Mouse (Mus musculus) hindbrain, embryonic 10.5 days (tissue): Measurements from ENCODE around the gene Rxfp1. TPM values are rescaled to one million over a fixed set of nuclear protein-coding genes. Genes with fewer than 3 reads are reported as not detected.
"Not testable (repeated sequence)": the region's sequence is repeated elsewhere in the genome, so short reads cannot be mapped to it uniquely, and the experiment has no call there.

Experiments used
- DNase-seq: peaks from one replicate; pipeline ENCODE4 v3.0.0-alpha.2; 2017; ENCODE audit warnings: low spot score
- H3K27ac ChIP-seq: fragments of 300-500 bp; sonication (generic); 2 replicates; pipeline ENCODE4 v1.5.1; 2016; ENCODE audit warnings: mild to moderate bottlenecking, moderate library complexity
- H3K27me3 ChIP-seq: fragments of 300-500 bp; sonication (generic); 2 replicates; pipeline ENCODE4 v1.6.1; 2016; ENCODE audit warnings: mild to moderate bottlenecking; ENCODE audit not compliant: poor library complexity, insufficient read depth, severe bottlenecking
- H3K36me3 ChIP-seq: fragments of 300-500 bp; sonication (generic); 2 replicates; pipeline ENCODE4 v1.6.1; 2016; ENCODE audit warnings: mild to moderate bottlenecking, moderate library complexity
- H3K4me1 ChIP-seq: fragments of 300-500 bp; sonication (generic); replicated peaks from 2 replicates; pipeline ENCODE4 v1.6.1; 2016; ENCODE audit warnings: mild to moderate bottlenecking
- H3K4me3 ChIP-seq: fragments of 300-500 bp; sonication (generic); 2 replicates; pipeline ENCODE4 v1.5.1; 2016; ENCODE audit warnings: mild to moderate bottlenecking, moderate library complexity
- H3K9me3 ChIP-seq: fragments of 300-500 bp; sonication (generic); 2 replicates; pipeline ENCODE4 v1.6.1; 2016; ENCODE audit warnings: mild to moderate bottlenecking, moderate library complexity
- whole genome bisulfite sequencing: fragments of 180-500 bp; shearing (Covaris S2); methylation state at CpG from one replicate; pipeline ENCODE4 v1.1.7; 2016; 5-methylcytosine and 5-hydroxymethylcytosine counted together
- polyA plus RNA-seq: library from polyadenylated mRNA; unstranded; fragments of >200 nt; fragmentation: Nextera tagmentation; extraction: Ambion mirVana; gene quantifications from 2 replicates; pipeline ENCODE4 v1.2.1, GENCODE M21; 2016

The Rxfp1 gene
- polyA plus RNA-seq, 1 experiment from 2014 or later, result not detected

GRCm38 (mm10) chr3:79703135-79703534, 34.5 kb downstream of the Rxfp1 start:
- 84% methylated on average over 4 of the region's 4 CpGs for WGBS

DNA sequence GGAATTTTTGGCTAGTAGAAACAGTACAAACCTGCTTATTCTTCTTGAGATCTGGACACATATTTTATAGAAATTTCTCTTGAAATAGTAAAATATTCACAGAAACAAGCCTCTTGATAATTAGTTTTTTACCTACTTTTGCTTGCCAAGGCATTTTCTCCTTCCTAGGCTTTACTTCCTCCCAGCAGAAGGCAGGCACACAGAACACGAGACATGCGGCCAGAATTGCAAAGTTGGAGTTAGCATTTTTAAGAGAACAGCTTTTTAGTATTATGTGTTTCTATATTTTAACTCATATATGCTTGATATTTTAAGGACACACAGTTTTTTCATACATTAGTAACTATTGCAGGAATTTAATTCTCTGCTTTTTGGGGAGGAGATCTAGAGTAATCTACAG, 45.7 kb downstream of the Rxfp1 start:
- H3K9me3 ChIP-seq, result peaks cover 7% of the 10 kb centered on the region; the same call in 1 of the 2 replicates
- H3K4me3 ChIP-seq, result no peak overlapping the region
- H3K27ac ChIP-seq, result no peak overlapping the region
- DNase-seq, result no peak
- H3K27me3 ChIP-seq, result no peaks in the 10 kb centered on the region
- no peaks in the 10 kb centered on the region for H3K36me3 ChIP-seq
- WGBS, result 94% methylated on average over 2 of the region's 2 CpGs
- no peaks in the 10 kb centered on the region for H3K4me1 ChIP-seq

More at GRCm38 (mm10) chr3:79703135-79703534, 34.5 kb downstream of the Rxfp1 start:
- Histone ChIP-seq H3K4me1 (no peaks in the 10 kb centered on the region), H3K4me3 (no peak overlapping the region), H3K27ac (no peak overlapping the region), H3K27me3 (no peaks in the 10 kb centered on the region), H3K9me3 (no peaks in the 10 kb centered on the region), H3K36me3 (no peaks in the 10 kb centered on the region)
- DNase-seq, result no peak

- Histone ChIP-seq H3K36me3 (no peaks in the 10 kb centered on the region), H3K9me3 (peaks cover 7% of the 10 kb centered on the region; the same call in 1 of the 2 replicates), H3K27me3 (no peaks in the 10 kb centered on the region), H3K4me1 (no peaks in the 10 kb centered on the region), H3K27ac (no peak overlapping the region), H3K4me3 (no peak overlapping the region)
- no peak for DNase-seq
- 90% methylated on average over 9 of the region's 9 CpGs for WGBS
These were observed 47.5 kb downstream of the Rxfp1 start for GRCm38 (mm10) chr3:79690111-79690651.

DNA sequence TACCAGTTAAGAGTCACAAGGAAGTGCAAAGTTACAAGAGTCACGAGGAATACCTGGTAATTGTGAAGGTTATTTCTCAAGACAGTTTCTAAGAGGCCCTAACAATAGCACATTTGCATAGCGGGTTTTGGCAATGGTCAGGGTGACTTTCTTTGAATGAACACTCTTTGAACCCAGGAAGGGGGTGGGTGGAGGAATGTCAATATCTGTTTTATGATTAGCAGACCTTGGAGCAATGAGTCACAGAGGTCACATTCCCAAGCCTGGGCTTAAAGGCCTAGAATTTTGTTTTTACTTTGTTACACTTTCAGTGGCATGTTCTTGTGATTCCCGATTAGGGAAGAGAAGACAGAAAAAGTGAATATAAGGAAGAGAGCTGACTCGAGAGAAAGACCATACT, 49.6 kb downstream of the Rxfp1 start:
- H3K4me1 ChIP-seq, H3K36me3 ChIP-seq, H3K27ac ChIP-seq, DNase-seq, H3K9me3 ChIP-seq, H3K4me3 ChIP-seq, H3K27me3 ChIP-seq: not testable (repeated sequence)
- 79% methylated on average over 4 of the region's 4 CpGs for WGBS

GRCm38 (mm10) chr3:79683529-79683928, 54.2 kb downstream of the Rxfp1 start:
- 83% methylated on average over 8 of the region's 8 CpGs for WGBS
- DNase-seq, result no peak
- Histone ChIP-seq H3K9me3 (peaks cover 4% of the 10 kb centered on the region; the same call in 1 of the 2 replicates), H3K27ac (no peak overlapping the region), H3K4me1 (peaks cover 10% of the 10 kb centered on the region), H3K4me3 (no peak overlapping the region), H3K36me3 (no peaks in the 10 kb centered on the region), H3K27me3 (no peaks in the 10 kb centered on the region)

GRCm38 (mm10) chr3:79682351-79683132, 55.1 kb downstream of the Rxfp1 start:
- H3K4me3 ChIP-seq, result no peak overlapping the region
- 63% methylated on average over 14 of the region's 14 CpGs for WGBS
- H3K27ac ChIP-seq, result no peak overlapping the region
- peaks cover 10% of the 10 kb centered on the region for H3K4me1 ChIP-seq
- peaks cover 4% of the 10 kb centered on the region; the same call in 1 of the 2 replicates for H3K9me3 ChIP-seq
- DNase-seq, result no peak
- H3K36me3 ChIP-seq, result no peaks in the 10 kb centered on the region
- no peaks in the 10 kb centered on the region for H3K27me3 ChIP-seq

- no peaks in the 10 kb centered on the region for H3K9me3 ChIP-seq
- DNase-seq, result no peak
- no peaks in the 10 kb centered on the region for H3K4me1 ChIP-seq
- H3K4me3 ChIP-seq, result no peak overlapping the region
- H3K27me3 ChIP-seq, result no peaks in the 10 kb centered on the region
- WGBS, result 88% methylated on average over 3 of the region's 3 CpGs
- H3K27ac ChIP-seq, result no peak overlapping the region
- no peaks in the 10 kb centered on the region for H3K36me3 ChIP-seq
These were observed 61.3 kb downstream of the Rxfp1 start for GRCm38 (mm10) chr3:79676411-79676810.

GRCm38 (mm10) chr3:79674641-79675040, 63.0 kb downstream of the Rxfp1 start:
- no peaks in the 10 kb centered on the region for H3K36me3 ChIP-seq
- no peaks in the 10 kb centered on the region for H3K27me3 ChIP-seq
- H3K4me1 ChIP-seq, result no peaks in the 10 kb centered on the region
- H3K9me3 ChIP-seq, result no peaks in the 10 kb centered on the region
- H3K27ac ChIP-seq, result no peak overlapping the region
- DNase-seq, result no peak
- H3K4me3 ChIP-seq, result no peak overlapping the region
- 86% methylated on average over 5 of the region's 5 CpGs for WGBS

GRCm38 (mm10) chr3:79673082-79673481, 64.6 kb downstream of the Rxfp1 start:
- 23% methylated on average over 4 of the region's 4 CpGs for WGBS
- H3K4me1 ChIP-seq, result no peaks in the 10 kb centered on the region
- H3K36me3 ChIP-seq, result no peaks in the 10 kb centered on the region
- no peak overlapping the region for H3K27ac ChIP-seq
- H3K9me3 ChIP-seq, result no peaks in the 10 kb centered on the region
- no peak overlapping the region for H3K4me3 ChIP-seq
- no peaks in the 10 kb centered on the region for H3K27me3 ChIP-seq
- peak; percentile 35 for DNase-seq

DNA sequence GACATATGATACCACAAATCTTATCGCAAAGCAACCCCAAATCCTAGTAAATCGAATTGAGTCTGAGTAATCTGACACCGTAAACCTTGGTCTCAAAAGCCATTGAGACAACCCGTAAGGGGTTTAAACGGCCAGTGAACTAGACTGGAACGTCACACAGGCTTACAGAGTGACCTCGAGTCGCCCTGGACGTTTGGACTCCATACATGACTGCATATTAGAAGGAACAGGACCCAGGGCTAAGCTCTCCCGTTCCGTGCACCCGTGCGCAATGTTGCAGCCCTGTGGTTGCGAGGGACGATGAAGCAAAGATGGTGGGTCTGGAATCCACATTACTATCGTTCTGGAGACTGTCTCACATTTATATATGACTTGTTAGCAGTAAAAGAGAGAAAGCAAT, 65.5 kb downstream of the Rxfp1 start:
- Histone ChIP-seq H3K27ac (no peak overlapping the region), H3K36me3 (no peaks in the 10 kb centered on the region), H3K4me1 (no peaks in the 10 kb centered on the region), H3K27me3 (no peaks in the 10 kb centered on the region), H3K9me3 (no peaks in the 10 kb centered on the region), H3K4me3 (no peak overlapping the region)
- no peak for DNase-seq
- 85% methylated on average over 16 of the region's 16 CpGs for WGBS

GRCm38 (mm10) chr3:79670556-79670955, 67.1 kb downstream of the Rxfp1 start:
- Histone ChIP-seq H3K27ac (no peak overlapping the region), H3K36me3 (no peaks in the 10 kb centered on the region), H3K4me3 (no peak overlapping the region), H3K27me3 (no peaks in the 10 kb centered on the region), H3K4me1 (no peaks in the 10 kb centered on the region), H3K9me3 (no peaks in the 10 kb centered on the region)
- DNase-seq, result no peak
- 79% methylated on average over 7 of the region's 7 CpGs for WGBS

DNA sequence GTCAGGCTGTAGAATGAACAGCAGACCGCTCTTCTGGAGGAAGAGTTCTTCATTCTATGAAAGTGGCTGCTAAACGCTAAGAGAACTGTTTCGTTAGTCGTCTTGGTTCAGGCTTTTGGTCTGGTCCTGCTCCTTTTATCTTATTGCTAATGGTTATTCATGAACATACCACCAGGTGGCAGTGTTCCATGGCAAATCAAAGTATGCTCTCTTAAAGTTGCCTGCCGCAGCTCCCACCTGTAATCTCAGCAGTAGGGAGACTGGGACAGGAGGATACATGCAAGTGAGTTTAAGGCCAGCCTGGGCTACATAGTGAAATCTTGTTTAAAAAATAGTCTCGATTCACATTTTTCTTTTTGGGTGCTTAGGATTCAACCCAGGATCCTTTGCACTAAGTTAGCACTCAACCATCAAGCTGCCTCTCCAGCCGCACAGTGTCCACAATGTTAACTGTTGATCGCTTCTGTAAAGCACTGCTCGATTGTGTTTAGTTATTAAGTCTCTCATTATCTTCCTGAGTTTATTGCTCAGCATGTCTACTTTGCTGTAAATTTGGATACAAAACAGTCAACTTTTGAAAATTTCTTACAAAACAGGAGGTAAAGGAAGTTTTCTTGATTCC, 72.8 kb downstream of the Rxfp1 start:
- Histone ChIP-seq H3K9me3 (no peaks in the 10 kb centered on the region), H3K4me3 (no peak overlapping the region), H3K27me3 (no peaks in the 10 kb centered on the region), H3K4me1 (no peaks in the 10 kb centered on the region), H3K27ac (no peak overlapping the region), H3K36me3 (no peaks in the 10 kb centered on the region)
- WGBS, result 49% methylated on average over 9 of the region's 9 CpGs
- DNase-seq, result peak; percentile 43

GRCm38 (mm10) chr3:79656682-79657081, 81.0 kb downstream of the Rxfp1 start:
- Histone ChIP-seq H3K4me1 (no peaks in the 10 kb centered on the region), H3K27me3 (no peaks in the 10 kb centered on the region), H3K9me3 (no peaks in the 10 kb centered on the region), H3K27ac (no peak overlapping the region), H3K36me3 (no peaks in the 10 kb centered on the region), H3K4me3 (no peak overlapping the region)
- WGBS, result 77% methylated on average over 5 of the region's 5 CpGs
- no peak for DNase-seq
